Mouse (Mus musculus): Measurements from ENCODE around the gene Elf4.

Elf4 gene

DNA sequence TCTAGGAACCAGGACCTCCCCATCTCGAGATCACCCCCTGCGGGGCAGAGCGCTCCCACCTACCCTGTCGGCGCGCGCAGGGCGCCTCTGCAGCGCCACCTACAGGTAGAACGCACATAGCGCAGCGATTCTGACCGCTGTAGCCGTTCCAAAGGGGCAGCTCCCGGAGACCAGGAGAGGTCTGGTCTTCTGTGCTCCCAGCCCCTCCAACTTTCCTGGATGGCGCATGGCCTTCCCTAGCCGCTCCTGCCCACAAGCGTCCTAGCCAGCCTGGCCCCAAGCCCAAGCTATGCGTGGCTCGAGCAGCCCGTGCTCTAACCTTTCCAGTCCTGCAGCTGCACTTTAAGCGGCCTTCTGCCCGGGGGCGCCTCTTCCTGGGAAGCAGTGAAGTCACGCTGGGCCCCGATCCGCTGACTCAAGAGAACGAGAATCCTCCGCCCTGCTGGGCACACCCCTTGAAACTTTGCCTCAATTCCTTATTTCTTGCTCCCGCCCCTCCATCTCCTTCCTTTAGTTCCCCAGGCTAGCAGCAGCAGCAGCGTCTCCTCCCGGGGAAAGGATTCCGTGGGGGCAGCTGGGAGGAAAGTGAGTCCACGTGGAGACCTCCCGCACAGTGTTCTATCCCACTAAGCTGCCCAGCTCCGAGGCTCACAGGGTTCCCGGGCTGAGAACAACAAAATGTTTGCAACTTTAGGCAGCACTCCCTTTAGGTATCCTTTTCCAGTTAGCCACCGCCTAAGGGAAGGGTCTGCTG lies at the start of gene Elf4:
TSS of gene Elf4 (minus strand) at position 379 of the 754 bp plus-strand sequence.
- DNase-seq (ENCODE audit: low read depth, low spot score), result no peak

- no peak for DNase-seq (ENCODE audit: low read depth, low spot score)
Observed at GRCm38 (mm10) chrX:48493763-48494162, 30.8 kb upstream of the Elf4 start.

DNA sequence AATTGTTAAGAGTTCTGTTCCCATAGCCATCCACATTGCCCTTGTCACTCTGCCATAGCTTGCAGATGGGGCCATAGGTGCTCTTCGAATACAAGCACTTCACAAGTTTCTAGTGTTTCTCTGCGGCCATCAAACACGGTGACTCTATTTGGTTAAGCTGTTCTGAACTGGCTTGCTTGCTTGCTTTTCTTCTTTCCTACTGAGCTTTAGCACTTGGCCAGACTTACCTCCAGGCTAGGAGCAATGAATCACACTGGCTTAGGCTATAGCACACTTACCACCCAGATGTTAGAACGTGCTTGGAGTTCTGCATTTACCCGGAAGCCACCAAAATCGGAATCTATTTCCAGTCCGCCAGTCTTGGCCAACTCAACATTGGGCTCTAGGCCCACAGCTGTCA lies 18.8 kb upstream of the Elf4 start:
- no peak for DNase-seq (ENCODE audit: low read depth, low spot score)

- DNase-seq (ENCODE audit: low read depth, low spot score), result no peak
Observed at GRCm38 (mm10) chrX:48481095-48481494, 18.2 kb upstream of the Elf4 start.

GRCm38 (mm10) chrX:48467355-48467946 lies 4.5 kb upstream of the Elf4 start:
- DNase-seq (ENCODE audit: low read depth, low spot score), result no peak

GRCm38 (mm10) chrX:48466174-48466573 lies 3.2 kb upstream of the Elf4 start:
- DNase-seq (ENCODE audit: low read depth, low spot score), result no peak

GRCm38 (mm10) chrX:48464436-48464835 lies 1.5 kb upstream of the Elf4 start:
- DNase-seq (ENCODE audit: low read depth, low spot score), result no peak

DNA sequence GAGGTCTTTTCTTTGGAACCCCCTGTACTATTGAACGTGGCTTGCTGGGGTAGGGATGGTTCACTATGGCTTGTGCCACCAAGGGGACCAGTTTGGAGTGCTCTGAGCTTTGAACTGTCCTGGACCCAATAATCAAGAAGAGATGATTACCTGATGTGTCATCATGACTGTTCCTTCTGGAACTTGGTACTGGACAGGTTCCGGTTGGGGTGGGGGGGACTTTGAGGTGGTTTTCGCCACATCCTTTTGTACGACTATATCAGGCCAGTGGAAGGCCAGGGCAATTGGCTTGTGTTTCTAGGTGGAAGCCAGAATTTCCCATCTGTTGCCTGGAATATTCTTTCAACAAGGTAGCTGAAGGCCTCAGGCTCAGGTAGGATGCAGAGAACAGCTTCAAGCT lies 704 bp upstream of the Elf4 start:
- no peak for DNase-seq (ENCODE audit: low read depth, low spot score)

- no peak for DNase-seq (ENCODE audit: low read depth, low spot score)
Observed at GRCm38 (mm10) chrX:48462297-48462696, 635 bp downstream of the Elf4 start.

DNA sequence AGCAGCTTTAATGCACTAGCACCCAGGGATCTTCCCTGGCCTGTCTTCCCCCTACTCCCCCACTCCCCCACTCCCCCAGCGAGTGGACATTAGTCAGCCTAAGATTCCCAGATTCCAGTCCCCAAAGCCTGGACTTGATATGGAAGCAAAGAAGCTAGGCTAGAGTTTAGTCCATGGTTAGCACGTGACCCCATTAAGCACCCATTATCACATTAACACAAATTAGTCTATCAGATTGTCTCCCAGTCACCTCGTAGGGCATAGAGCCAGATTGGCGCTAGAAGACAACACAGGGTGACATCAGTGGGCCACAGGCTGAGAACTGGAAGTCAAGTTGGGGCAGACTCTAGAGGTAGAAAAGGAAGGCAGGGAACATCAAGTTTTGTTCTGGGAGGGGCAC lies 1.9 kb downstream of the Elf4 start:
- DNase-seq (ENCODE audit: low read depth, low spot score), result no peak

DNA sequence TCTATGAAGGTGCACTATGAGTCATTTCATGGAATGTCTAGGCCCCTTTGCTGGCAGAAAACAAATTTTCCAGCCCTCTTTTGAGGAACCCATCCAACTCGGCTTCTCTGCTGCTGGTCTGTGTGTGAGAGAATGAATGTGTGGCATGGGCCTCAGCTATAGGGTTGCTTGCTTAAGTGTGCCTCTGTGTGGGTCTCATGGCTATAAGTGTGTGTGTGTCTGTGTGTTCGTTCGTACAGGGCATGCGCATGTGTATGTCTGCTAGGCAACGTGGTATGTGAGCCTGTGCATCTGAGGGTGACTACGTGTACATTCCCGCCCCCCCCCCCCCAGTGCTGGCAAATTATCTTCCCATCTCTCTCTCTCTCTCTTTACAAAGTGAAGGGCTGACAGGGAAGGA lies 2.4 kb downstream of the Elf4 start:
- no peak for DNase-seq (ENCODE audit: low read depth, low spot score)

- DNase-seq (ENCODE audit: low read depth, low spot score), result no peak
Observed at GRCm38 (mm10) chrX:48456956-48457355, 6.0 kb downstream of the Elf4 start.

- no peak for DNase-seq (ENCODE audit: low read depth, low spot score)
Observed at GRCm38 (mm10) chrX:48455018-48455417, 7.9 kb downstream of the Elf4 start.

- DNase-seq (ENCODE audit: low read depth, low spot score), result no peak
Observed at GRCm38 (mm10) chrX:48454495-48454878, 8.4 kb downstream of the Elf4 start.

DNA sequence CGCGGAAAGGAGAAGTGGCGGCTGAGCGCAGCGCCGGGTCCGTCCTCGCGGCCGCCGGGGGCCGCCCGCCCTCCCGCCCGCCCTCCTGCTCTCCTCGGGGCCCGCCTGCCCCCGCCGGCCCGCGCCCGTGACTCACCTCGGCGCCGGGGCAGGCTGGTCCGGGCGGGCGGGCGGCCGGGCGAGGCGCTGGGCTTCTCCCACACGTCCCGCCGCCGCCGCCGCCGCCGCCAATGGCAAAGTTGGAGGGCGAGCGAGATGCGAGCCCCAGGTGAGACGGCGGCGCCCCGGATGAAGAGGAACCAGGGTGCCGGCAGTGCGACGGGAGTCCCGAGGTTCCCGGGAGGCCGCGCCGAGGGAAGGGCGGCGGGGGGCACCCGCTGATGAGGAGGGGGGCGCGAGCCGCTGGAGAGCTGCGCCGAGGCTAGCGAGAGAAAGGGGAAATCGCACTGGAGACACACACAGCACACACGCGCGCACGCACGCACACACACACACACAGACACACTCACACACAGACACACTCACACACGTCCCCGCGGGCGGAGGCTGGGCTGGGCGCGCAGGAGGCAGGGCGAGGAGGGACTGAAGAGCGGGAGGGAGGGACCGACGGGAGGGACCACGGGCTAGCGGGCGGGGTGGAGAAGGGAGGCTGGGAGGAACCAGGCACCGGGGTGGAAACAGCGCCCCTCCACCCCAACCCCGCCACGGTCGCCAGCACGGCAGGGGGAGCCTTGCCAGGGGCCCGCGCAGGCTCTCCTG lies 9.0 kb downstream of the Elf4 start:
- DNase-seq (ENCODE audit: low read depth, low spot score), result no peak

DNA sequence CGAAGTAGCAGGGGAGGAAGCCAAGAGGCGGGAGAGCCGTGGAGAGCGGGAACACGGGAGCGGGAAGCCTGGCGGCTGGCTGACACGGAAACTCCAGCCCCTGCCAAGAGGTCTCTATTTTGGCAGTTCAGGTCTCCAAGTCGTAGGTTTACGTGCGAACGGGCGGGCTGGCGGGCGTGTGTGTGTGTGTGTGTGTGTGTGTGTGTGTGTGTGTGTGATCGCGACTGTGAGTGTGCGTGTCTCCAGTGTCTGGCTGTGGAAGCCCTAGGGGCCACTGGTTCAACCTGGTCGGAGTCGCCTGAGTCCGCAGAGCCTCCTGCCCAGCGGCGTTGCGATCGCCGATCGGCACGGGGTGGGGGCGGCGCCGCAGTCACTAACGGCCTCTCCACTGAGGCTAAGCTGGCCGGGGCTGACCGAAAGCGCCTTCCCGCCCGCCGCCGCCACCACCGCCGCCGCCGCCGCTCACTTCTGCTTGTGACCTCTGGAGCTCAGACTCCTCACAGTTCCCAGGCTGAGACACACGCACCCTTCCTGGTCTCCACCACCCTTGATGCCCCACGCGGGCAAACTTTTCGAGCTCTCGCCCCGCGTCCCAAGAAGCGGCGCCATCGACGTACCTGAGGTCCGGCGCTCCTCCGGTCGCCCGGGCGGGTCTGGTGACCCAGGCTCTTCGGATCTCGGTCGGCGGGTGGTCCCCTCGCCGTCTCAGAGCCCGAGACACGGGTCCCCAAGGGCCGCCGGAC lies 9.8 kb downstream of the Elf4 start:
- DNase-seq (ENCODE audit: low read depth, low spot score), result no peak

- DNase-seq (ENCODE audit: low read depth, low spot score), result no peak
Observed at GRCm38 (mm10) chrX:48452231-48452890, 10.6 kb downstream of the Elf4 start.

DNA sequence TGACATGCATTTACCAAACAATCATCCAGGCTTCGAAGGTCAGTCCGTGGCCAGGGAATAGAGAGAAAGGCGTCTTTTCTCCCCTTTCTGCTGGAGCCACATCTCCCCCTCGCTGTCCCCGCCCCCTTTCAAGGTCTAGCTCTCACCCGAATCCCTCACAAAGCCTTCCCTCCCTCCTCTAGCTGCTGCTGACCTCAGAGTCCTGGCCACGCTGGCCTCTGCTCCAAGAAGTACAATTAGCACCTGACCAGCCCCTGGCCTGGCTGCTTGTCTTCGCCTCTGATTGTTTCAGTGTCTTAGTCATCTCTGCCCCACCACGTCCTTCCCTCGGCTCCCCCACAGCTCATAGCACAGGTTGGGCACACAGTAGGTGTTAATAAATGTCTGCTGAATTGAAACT lies 13.3 kb downstream of the Elf4 start:
- DNase-seq (ENCODE audit: low read depth, low spot score), result no peak

GRCm38 (mm10) chrX:48444677-48445076 lies 18.3 kb downstream of the Elf4 start:
- DNase-seq (ENCODE audit: low read depth, low spot score), result no peak

GRCm38 (mm10) chrX:48441954-48442353 lies 21.0 kb downstream of the Elf4 start:
- DNase-seq (ENCODE audit: low read depth, low spot score), result no peak

DNA sequence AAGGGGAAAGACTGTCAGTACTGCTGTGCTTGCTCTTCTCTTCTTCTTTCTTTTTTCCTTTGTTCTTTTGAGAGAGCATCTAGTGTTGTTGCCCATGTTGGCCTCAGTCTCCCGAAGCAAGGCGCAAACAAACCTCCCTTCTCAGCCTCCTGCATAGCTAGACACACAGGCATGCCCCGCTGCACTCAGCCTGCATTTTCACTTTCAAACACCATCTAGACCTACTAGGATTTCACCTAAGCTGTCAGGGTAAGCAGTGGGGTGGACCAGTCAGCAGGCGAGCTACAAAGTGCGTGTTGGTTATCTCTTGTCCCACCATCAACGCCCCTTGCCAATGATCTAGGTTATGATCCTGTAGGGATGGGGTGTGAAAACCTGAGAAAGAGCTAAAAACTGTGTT lies 21.4 kb downstream of the Elf4 start:
- no peak for DNase-seq (ENCODE audit: low read depth, low spot score)

- DNase-seq (ENCODE audit: low read depth, low spot score), result no peak
Observed at GRCm38 (mm10) chrX:48439036-48439435, 23.9 kb downstream of the Elf4 start.
